Mouse (Mus musculus) B cell, adult (primary cell): Measurements from ENCODE around the gene Olfr307. TPM values are rescaled to one million over a fixed set of nuclear protein-coding genes. Genes with fewer than 3 reads are reported as not detected.

Experiments
- total RNA-seq: library from RNA; stranded (reverse); gene quantifications from 4 replicates; pipeline ENCODE4 v1.2.4, GENCODE M21; 2023; ENCODE audit not compliant: inconsistent age

Olfr307 gene
- not detected in 4 replicates for total RNA-seq

DNA sequence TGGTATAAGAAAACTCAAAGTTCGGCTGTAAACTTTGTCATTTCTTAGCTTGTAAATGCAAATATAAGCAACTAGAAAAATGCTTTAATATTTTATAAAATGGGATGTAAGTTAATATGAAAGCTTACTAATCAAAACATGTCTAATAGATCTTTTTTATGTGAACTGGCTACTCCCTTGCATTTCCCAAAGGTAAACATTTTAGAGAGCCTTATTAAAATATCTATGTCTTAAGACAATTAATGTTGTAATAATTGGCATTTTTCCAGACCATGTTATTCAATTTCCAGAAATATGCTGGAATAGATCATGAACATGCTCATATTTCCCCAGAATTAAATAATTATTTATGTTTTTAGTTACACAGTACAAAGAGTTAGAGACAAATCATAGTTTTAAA is at the start of gene Olfr307:
TSS of gene Olfr307 (minus strand) at position 101 of the 400 bp plus-strand sequence.

DNA sequence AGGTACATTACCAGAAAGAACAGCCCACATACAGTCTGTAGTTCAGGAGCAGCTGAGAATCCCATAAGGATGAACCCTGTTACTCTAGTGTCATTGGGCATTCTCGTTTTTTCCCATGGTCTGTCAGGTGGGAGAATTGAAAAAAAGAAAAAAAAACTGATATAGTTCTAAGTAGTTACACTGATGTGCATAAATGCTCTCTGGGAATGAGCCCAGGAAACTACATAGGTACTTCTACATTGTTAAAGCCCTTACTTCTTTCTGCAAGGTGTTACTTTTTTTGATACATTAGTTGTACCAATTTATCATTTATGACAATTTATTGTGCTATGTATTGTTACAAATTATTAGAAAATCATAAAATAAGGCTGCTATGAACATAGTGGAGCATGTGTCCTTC is 49.2 kb upstream of the Olfr307 start, which contains the start of gene Olfr304:
TSS of gene Olfr304 (minus strand) at position 101 of the 400 bp plus-strand sequence.

DNA sequence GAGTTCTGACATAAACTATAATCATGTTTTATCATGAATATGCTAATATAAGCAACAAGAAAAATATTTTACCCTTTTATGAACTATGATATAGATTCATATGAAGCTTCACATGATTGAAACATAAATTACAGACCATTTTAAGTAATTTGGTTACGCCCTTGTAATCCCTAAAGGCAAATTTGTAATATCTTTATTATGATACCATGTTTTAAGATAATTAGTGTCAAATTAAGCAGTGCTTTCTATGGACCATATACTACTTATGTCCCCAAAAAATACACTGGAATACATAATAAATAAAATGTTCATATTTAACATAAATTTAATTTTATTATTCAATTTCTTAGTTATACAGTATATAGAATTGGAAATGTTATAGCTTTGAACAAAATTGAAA is 29.4 kb upstream of the Olfr307 start, which contains the start of gene Olfr305:
TSS of gene Olfr305 (minus strand) at position 101 of the 400 bp plus-strand sequence.

DNA sequence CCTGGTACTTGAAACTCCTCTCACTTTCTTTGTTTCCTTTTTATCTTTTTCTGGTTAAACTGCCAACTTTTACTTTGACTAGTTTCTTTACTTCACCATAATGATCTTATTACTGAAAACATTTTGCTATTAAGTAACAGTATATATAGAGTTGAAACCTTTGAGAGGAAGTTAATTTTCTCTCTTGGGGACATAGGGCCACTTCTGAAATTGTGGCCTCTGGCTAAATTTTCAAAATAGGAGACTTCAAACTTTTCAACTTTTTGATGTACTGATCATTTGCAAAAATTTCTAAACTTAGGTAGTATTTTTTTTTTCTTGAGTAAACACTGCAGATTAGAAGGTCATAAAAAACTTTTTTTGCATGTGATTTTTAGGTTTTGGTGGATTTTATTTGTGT is 11.9 kb downstream of the Olfr307 start, which contains the start of gene Olfr308:
TSS of gene Olfr308 (minus strand) at position 101 of the 400 bp plus-strand sequence.

DNA sequence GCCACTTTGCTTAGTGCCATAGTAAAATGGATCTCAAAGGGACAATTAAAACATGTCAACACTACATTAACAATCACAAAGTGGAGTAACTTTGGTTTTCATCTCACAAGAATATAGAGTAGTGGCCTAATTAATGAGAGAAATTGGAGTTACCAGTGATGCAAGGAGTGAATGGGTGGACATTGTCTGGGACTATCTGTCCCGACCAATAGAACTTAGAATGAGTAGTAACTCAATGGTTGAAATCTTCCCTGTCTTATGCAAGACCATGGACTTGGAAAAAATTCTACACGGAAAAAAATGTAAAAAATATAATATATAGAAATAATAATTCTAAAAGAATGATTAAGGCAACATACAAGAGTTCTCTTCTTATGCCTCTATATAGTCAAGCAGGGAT is 23.8 kb downstream of the Olfr307 start, which contains the start of gene Olfr309:
TSS of gene Olfr309 (minus strand) at position 101 of the 400 bp plus-strand sequence.

Other genes with a start within 250 kb of the Olfr307 start
- gene Vmn2r75, start 165.8 kb downstream of the Olfr307 start, total RNA-seq: not detected in 4 replicates
- gene Vmn2r76, start 91.3 kb downstream of the Olfr307 start, total RNA-seq: not detected in 4 replicates
- gene Olfr310, start 60.4 kb downstream of the Olfr307 start, total RNA-seq: not detected in 4 replicates
- gene Olfr309, start 23.9 kb downstream of the Olfr307 start, total RNA-seq: not detected in 4 replicates
- not detected in 4 replicates for gene Olfr308, start 12.0 kb downstream of the Olfr307 start, total RNA-seq
- not detected in 4 replicates for gene Olfr305, start 29.3 kb upstream of the Olfr307 start, total RNA-seq
- gene Olfr304, start 49.1 kb upstream of the Olfr307 start, total RNA-seq: not detected in 4 replicates
- not detected in 4 replicates for gene Olfr303, start 60.2 kb upstream of the Olfr307 start, total RNA-seq
- not detected in 4 replicates for gene Olfr301, start 66.3 kb upstream of the Olfr307 start, total RNA-seq
- not detected in 4 replicates for gene Olfr299, start 122.3 kb upstream of the Olfr307 start, total RNA-seq
- gene Olfr298, start 154.9 kb upstream of the Olfr307 start, total RNA-seq: not detected in 4 replicates
- gene Olfr297, start 182.4 kb upstream of the Olfr307 start, total RNA-seq: not detected in 4 replicates
- gene Olfr295, start 246.3 kb upstream of the Olfr307 start, total RNA-seq: not detected in 4 replicates